Mouse (Mus musculus): ENCODE measurements at regions not wholly inside any gene's neighbourhood (a gene's known extent, or its start where the extent isn't known, plus 50 kb on each side); places are given as distances from the start of the nearest gene placed in this dataset.

- TF ChIP-seq CTCF (conservative IDR thresholded peaks at IDR 0.05; ENCODE audit: insufficient read depth, insufficient read length, low read depth, low read length), result no peak
- no peak for TF ChIP-seq POLR2A (IDR thresholded peaks at IDR 0.05; ENCODE audit: low read depth, low read length)
These were observed 185.7 kb upstream of the Dapk1 start for GRCm38 (mm10) chr13:60416024-60416423.

All from kidney, adult 2 months (tissue).